Mouse (Mus musculus) layer of hippocampus, postnatal 25 days (tissue): ENCODE measurements at regions not wholly inside any gene's neighbourhood (a gene's known extent, or its start where the extent isn't known, plus 50 kb on each side); places are given as distances from the start of the nearest gene placed in this dataset.

ENCODE experiments used
- DNase-seq, 2 experiments: peaks; one replicate each; pipeline ENCODE4 v3.0.0; 2022; ENCODE audit warnings: mixed read lengths in 2 of 2, low spot score in 1 of 2; ENCODE audit errors: extremely low spot score in 1 of 2

DNA sequence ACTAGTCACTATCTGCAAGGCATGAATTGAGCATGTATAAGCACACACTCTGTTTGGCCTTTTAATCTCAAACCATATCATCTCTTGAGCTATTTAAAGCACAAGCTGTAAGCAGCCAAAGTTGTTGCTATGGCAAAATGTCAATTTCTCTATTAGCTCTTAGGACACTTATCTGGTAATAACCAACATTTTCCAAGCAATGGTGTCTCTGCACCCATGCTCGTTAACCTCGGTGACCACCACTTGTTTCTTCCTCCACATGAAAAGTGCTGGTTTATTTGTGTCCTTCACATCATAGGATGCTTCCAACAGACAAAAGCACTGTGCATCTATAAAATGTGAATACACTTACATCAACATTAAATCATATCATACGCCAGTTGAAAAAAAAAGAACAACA is 204.4 kb upstream of the Acvr2a start:
- DNase-seq, result no peak

DNA sequence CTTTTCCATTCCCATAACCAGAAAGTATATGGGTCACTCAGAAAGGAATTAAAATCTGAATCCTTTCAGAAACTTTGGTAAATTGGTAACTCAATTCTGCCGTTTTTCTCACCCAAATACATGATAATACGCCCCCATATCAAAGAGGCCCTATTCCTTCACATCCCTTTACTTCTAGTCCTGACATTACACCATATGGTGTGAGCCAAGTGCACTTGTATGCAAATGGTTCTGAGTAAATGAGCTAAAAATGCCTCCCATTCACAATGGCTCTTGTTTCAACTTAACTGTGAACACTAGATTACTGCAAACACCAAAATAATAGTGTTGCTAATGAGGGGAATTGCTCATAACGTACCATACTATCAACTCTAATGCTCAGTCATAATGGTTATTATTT is 201.7 kb upstream of the Acvr2a start:
- DNase-seq, result no peak

DNA sequence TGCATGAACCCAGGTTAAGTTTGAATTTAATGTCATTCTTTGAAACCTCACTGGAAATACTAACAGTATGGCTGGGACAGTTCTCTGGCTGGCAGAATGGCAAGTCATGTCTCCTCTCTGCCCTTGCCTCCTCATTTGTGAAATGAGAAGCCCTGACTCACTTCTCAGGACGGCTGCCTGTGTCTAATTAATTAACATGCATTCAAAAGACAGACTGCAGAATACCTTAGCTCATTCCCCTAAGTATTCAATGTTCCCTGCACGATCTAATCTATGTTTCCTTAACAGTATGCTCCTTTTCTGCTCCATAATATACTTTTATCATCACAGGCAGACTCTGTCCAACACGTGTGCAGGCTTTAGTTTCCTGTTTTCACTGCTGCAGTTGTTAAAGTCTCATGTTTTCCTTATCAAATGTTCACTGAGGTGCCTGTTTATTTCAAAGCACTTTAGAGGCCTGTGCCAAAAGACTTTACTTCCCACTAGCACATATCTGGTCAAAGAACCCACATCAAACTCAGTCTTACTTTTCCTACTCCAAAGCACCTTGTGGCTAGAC is 196.7 kb upstream of the Acvr2a start:
- no peak for DNase-seq

DNA sequence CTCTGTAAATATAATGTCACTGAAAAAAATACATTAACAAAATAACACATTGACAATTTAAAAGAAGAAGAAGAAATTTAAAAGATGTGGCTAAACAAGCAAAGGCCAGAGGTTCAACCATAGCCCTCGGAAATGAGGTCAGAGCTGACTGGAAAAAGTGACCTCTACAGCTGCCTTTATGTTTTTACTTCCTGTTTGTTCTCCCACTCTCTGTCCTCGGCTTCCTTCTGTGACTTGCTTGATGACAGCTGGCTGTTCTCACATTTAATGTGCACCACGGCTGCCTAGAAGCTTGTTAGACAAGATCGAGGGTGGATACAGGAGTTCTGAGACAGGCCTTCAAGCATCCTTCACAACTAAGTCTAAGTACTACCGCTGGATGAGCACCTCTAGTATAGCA is 194.9 kb upstream of the Acvr2a start:
- no peak for DNase-seq

DNA sequence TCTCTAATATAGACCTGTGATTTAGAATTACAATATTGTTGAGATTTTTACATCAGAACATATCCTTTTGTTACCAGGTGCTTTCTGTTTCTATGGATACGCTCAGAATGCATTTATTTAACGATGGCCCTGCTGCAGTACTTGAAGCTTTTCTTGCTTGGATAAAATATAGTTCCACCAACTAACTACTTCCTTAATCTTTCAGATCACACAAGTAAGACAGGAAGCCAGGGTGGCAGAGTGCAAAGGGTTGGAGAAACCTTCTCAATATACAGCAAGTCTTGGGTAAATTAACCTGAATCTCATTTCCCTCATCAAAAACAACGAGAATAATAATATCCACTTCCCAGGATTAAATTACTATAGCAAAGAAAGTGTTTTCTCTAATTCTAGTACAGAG is 193.1 kb upstream of the Acvr2a start:
- DNase-seq, result no peak

DNA sequence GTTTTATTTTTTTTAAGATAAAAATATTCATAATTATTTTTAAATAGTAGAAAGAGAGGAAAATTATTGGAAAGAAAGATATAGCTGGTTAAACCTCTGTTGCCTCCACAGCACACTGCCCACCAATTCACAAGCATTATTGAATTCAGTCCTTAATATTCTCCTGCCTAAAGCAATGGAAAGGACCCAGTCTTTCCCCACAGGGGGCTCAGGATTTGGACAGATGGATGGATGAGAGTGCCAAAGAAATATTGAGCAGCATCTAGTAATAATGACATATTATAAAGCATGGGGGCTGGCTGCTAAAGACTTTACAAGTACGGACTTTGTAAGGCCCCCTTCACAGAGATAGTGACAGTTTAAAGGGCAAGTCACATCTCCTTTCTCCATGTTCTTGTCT is 191.6 kb upstream of the Acvr2a start:
- DNase-seq, result no peak

DNA sequence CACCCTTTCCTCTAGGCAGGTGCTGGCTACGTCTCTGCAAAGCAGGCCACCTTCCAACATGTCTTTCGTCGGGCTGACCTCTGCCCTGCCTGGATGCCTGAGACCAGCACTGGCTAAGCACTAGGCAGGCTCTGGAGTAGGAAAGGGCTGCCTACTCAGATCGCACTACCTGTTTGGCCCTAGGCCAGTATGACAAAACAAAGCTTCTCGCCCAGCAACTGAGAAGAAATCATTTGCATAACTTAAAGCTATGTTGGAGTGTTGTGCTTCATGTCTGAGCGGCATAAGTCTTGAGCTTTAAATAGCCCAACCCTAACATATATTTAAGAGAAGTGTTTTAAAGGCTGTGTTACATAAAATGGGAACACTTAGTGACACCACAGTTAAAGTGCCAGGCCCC is 189.9 kb upstream of the Acvr2a start:
- DNase-seq, result no peak

DNA sequence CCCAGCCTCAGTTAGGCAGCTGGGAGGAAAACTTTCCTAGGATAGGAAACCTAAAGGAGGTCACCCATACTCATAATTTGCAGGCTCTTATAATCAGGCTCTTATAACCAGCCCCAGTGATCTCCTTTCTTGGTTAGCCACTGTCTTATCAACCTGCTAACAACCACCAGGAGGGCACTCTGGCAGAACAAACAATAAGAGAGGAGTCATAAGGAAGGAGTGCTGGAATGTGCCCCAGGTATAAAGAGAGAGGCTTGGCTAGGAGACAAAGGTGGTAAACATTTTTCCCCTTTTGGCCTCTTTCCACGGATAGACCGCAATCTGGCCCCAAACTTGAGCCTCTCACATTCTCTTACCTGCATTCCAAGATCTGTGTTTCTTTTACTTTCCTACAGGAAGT is 189.4 kb upstream of the Acvr2a start:
- no peak for DNase-seq

DNA sequence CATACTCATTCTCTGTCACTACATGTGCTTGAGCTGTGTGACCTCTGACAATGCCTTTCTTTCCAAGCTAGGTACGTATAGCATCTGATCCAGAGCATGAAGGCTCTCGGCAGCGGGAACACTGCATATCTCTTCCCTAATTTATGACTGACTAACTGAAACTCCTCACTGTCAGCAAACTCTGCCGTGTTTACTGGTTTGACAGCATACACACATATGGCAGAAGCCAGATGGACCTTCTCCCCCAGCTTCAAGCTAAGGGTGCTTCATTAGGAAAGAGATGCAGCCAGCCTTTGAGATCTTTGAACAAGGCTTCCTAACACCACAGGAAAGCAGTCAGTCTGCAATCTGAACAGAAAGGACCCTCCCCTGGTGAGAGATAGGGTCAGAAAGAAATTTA is 186.9 kb upstream of the Acvr2a start:
- peak in 1 of 2 experiments; percentile 9 for DNase-seq

DNA sequence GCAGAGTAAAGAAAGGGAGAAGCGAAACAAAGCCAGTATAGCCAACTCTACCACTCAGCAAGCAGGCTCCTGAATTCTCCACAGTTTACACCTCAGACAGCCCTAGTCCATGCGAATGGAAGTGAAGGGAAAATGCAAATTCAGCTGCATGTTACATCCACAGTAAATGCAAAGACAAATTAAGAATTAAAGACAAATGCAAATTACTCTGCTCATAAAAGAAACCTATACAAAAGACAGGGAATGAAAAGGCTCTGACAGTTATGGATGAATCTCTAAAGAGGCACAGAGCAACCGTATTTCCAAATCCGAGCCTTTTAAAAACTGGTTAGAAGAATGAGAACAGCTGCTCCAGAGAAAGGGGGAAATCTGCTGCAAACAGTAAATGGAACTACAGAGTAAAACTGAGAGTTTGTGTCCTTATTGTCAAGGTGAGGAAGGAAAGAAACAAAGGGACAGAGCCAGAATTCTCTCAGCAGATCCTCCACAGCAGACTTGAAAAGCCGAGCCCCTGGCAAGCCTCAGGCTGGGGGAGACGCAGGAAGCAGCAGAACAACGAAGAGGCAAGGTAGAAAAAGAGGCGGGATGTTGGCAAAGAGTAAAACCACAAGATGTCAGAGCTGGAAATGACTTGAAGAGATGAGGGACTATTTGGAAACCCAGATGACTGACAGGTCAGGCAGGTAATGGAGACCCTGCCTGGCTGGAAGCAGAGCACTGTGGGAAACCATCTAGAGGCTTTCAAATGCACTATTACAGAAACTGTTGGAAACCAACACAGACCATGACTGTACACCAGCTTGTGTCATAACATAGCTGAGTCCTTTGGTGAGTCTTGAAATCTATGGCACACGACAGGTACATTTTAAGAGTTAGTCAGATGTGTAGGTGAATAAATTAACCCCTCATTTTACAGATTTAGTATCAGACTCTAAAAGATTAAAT is 184.5 kb upstream of the Acvr2a start:
- DNase-seq, result no peak

DNA sequence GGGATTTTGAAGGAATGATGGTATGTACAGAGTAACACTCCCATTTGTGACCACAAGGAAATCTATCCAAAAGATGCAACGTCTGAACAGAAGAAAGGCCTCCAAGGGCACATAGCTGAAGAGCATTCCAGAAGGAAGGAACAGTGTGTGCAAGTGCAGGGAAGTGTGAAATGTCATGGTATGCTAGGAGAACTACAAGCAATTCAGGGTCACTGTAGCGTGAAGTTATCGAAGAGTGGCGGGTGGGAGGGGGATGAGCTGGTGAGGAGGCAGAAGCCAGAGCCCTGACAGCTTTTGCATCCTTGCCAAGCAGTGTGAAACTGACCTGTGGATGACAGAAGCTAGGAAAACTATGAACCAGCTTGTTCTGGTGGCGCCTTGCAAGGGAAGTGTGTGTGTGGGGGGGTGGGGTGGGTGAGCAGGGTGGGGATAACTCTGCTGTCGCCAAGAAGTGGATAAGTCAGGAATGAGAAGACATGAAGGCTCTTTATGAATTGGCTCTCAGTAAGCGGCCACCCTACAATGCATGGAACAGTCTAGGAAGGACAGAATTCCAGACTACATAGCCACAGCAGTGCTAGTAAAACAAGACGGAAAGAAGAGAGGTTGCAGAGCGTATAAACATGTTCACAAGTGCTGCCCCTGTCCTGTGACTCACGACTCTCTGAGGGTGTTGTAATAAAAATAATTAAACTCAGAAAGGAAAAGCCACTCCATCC is 179.3 kb upstream of the Acvr2a start:
- DNase-seq, result no peak

DNA sequence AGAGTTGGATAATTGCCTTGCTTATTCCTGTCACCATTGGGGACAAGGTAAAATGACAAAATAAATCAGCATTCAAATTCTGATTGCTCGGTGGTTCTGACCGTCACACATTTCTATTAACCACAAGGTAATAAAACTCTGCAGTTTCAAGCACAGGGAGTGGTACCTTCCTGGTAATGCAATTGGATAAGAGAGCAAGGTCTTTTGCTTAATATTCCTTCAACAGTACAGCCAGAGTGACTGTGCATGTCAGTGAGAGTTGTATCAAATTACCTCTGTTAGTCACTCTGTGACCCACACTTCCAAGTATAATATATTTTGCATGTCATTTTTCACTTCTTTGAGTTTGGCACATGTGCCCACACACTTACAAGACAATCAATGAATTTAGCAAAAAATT is 177.8 kb upstream of the Acvr2a start:
- no peak for DNase-seq

DNA sequence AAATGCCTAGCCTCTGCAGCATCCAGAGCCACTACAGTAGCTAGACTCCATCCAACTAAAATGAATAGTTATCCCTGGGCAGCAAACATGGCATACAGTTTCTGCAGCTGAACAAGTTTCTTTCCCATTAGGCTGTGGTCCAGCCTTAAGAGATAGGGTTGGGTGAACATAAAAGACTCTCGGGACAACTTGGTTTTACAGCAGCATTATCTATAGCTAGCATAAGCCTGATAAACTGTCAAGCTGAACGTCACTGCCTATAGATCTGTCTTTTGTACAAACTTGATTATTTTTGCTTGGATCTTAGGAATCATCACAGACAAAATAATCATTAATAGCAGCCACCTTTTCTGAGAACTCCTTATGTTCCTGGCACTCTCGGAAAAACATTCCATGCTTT is 169.8 kb upstream of the Acvr2a start:
- no peak for DNase-seq

DNA sequence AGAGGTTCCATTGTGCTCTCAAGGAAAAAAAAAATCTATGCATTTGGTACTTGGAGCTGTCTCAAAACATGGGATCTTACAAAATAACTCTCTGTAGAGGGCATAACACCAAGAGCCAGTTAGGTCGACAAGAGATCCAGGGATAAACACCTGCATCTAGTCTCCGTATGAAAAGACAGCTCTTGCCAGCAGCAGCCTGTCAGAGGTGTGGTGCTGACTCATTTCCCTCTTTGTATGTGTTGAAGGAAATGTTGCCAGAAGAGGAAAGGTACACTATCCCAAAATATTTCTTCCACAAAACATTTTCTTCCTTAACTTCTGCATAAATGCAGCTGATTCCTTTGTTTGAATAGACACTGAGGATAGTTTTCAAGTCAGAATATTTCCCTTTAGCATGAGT is 163.6 kb upstream of the Acvr2a start:
- DNase-seq, result no peak

DNA sequence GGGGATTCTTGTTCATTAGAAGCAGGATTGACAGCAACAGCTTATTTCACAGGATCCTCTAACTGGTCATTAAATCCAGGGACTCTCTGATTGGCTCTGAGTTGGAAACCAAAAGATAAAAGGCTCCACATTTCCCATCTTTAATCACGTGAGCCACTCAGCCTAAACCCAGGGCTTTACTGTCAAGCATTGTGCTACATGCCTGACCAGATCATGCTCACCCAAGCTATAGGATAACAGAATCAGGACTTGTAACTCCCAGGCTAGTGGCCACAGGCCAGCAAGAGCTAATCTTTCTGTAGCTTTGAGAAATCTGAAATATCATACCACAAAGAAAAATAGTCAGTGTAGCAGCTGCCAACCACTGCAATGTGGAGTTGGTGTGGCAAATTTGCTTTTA is 152.7 kb upstream of the Acvr2a start:
- no peak for DNase-seq

DNA sequence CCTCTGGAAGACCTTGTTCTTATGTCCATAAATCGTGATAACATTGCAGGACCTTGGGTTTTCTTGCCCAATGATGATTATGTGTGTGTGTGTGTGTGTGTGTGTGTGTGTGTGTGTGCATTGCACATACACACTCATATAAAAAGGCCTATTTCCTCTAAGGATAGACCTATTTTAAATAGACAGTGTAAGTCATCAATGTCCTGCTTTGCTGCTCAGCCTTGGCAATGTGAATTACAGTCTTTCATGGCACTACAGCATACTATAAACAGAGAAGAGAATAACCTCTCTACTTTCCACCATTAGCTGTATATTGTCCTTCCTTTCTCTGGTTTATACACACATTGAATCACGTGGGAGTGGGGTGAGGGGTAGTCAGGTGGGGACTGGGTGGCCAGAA is 148.8 kb upstream of the Acvr2a start:
- DNase-seq, result no peak

DNA sequence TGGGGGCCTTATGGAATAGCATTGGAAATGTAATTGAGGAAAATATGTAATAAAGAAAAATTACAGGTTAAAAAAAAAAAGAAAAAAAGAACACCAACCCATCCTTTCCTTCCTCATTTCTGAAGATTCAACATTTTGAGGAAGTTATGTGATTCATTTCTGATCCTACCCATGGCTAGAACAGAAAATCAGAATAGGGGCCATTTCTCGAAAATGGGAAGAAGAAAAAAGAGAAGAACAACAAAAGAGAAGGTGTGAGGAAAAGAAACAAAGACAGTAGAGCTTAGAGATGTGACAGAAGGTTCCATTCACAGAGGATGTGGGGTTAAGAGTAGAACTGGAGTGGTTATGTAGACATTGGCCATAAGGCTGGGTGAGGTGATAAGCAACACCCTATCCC is 124.8 kb upstream of the Acvr2a start:
- no peak for DNase-seq

DNA sequence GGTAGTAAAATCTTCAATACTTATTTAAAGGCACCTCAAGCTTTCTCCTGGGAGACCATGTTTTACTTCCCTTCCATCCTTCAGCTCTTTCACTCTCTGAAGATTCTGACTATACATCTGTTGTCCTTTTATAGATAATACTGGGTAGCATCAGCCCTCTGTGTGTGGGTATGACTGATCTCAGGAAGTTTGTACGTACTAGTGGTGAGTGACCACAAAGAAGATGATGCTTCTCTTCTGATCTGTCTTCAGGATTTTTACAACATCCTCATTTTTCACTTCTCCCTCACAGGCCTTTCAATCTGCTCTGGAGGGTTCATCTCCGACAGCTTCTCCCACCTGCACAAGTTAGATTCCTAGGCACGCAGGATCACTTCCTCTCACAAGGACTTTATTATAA is 119.4 kb upstream of the Acvr2a start:
- DNase-seq, result no peak

DNA sequence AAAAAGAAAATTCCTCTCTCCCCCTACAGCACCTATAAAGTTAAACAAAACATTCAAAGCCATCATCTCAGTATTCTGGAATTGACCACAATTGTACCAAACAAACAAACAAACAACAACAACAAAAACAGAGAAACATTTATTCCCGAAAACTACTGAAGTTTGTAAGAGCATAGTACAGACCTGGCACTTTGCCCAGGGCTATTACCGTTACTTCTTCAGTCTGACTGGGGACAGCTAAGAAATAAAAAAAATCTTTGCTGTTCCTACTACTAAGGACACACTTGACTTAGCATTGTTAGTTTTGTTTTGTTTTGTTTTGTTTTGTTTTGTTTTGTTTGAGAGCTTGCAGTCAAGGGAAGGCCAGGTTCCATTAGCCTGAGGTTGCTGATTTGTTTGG is 113.0 kb upstream of the Acvr2a start:
- DNase-seq, result no peak

DNA sequence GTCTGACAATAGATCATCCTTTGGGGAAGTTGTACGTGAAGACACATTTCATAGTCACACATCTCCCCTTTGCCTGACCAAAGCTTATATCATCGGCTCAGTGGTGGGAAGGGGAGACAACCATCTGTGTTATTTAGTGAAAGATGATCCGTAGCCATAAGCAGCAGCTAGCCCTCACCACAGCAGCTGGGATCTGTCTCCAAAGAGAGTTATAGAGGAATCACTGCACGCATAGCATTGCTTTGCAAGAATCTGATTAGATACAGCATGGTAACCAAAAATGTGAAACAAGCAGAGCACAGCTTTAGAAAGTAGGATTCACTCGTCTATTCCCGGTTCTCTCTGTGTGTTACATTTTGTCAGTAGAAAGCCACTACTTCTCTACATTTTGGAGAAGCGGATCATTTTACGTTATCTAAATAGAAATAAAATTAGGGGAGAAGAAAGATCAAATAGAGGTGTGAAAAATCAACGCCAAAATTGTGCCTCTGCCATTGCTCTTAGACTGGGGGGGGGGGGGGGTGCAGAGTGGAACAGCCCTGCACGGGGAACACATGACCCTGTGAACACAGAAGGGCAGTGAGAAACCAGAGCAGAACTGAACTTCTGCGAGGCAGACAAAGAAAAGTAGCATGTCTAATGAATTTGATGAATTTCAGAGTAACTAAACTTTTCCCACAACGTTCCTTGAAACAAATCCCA is 108.7 kb upstream of the Acvr2a start:
- DNase-seq, result no peak

DNA sequence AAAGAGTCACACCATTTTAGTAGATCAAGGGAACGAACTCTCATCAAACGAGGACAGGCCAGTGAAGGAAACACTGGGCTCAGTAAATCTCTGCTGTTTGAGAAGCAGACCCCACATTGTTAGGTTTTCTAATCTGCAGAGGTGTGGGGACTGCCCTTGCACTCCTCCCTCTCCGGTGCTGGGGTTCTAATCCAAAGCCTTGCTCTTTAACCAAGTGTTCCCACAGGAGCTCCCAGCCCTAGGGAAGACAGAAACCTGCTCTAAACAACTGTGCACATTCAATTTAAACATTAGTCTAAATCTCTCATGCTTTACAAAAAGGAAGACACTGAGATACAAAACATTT is 108.1 kb upstream of the Acvr2a start:
- DNase-seq, result no peak
